In the genomic region with DNA sequence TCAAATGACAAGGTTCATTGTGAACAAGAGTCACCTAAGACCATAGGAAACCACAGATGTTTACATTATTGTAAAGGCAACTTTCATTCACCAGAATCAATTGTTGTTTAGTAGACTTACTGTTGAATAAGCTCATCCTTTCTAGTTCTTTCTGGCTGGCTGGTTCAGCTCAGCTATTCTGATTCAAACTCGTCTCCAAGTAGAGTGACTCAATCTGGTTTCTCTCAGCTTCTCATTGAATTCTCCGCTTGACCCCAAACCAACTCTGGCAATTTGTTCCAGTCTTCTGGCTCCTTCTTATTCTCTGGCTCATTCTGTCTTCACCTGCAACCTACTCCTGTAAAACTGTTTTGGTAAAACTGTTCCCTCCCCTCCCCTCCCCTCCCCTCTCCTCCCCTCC, we compare ENCODE assay signal across 27 mouse cellular contexts. TPM values are rescaled to one million over a fixed set of nuclear protein-coding genes. Genes with fewer than 3 reads are reported as not detected.
DNase-seq lines count a peak whose midpoint lies in the region; ATAC-seq lines count a peak whose summit lies in the region.
"Had no signal": no experiment of that assay in that cellular context is flagged by ENCODE, and none has a peak within 500 bp of the region (broad histone marks: within the 10 kb centered on the region; RNA-seq: fewer than 3 reads in every experiment).

No protein-coding gene starts in this region.

- H3K9ac ChIP-seq in liver, embryonic 12.5 days: no peak overlapping the region
- H3K9ac ChIP-seq: embryonic facial prominence, embryonic 12.5 days; forebrain, embryonic 12.5 days had no signal

- H3K4me2 ChIP-seq in liver, embryonic 12.5 days: no peak overlapping the region
- H3K4me2 ChIP-seq: embryonic facial prominence, embryonic 12.5 days; forebrain, embryonic 12.5 days had no signal

- no peaks in the 10 kb centered on the region for H3K4me1 ChIP-seq in heart, embryonic 10.5 days
- peaks cover 17% of the 10 kb centered on the region for H3K4me1 ChIP-seq in liver, embryonic 12.5 days
- no peaks in the 10 kb centered on the region for H3K4me1 ChIP-seq in limb, embryonic 10.5 days
- H3K4me1 ChIP-seq: embryonic facial prominence, embryonic 10.5 days; embryonic facial prominence, embryonic 12.5 days; forebrain, embryonic 10.5 days; forebrain, embryonic 12.5 days had no signal

- H3K4me3 ChIP-seq in heart, embryonic 10.5 days: no peak overlapping the region
- no peak overlapping the region for H3K4me3 ChIP-seq in liver, embryonic 12.5 days
- H3K4me3 ChIP-seq in limb, embryonic 10.5 days: no peak overlapping the region
- H3K4me3 ChIP-seq: embryonic facial prominence, embryonic 10.5 days; embryonic facial prominence, embryonic 12.5 days; forebrain, embryonic 10.5 days; forebrain, embryonic 12.5 days had no signal

- ATAC-seq in liver, embryonic 12.5 days: no peak
- ATAC-seq: activated CD4-positive, CD25-positive, alpha-beta regulatory T cell, adult 4 months; CD4-positive, CD25-positive, alpha-beta regulatory T cell, adult 4 months; forebrain, embryonic 14.5 days; forebrain, embryonic 16.5 days; Patski had no signal

- H3K27me3 ChIP-seq in heart, embryonic 10.5 days (ENCODE audit: insufficient read depth, poor library complexity, severe bottlenecking): no peaks in the 10 kb centered on the region
- no peaks in the 10 kb centered on the region for H3K27me3 ChIP-seq in liver, embryonic 12.5 days (replicated peaks)
- no peaks in the 10 kb centered on the region for H3K27me3 ChIP-seq in limb, embryonic 10.5 days (ENCODE audit: low read depth, poor library complexity, severe bottlenecking)
- H3K27me3 ChIP-seq: CH12.LX; embryonic facial prominence, embryonic 12.5 days; forebrain, embryonic 12.5 days; Patski had no signal

- H3K9me3 ChIP-seq in heart, embryonic 10.5 days: no peaks in the 10 kb centered on the region
- no peaks in the 10 kb centered on the region for H3K9me3 ChIP-seq in liver, embryonic 12.5 days (replicated peaks)
- no peaks in the 10 kb centered on the region for H3K9me3 ChIP-seq in limb, embryonic 10.5 days (replicated peaks)
- H3K9me3 ChIP-seq: embryonic facial prominence, embryonic 10.5 days; embryonic facial prominence, embryonic 12.5 days; forebrain, embryonic 10.5 days; forebrain, embryonic 12.5 days had no signal

- no peaks in the 10 kb centered on the region for H3K36me3 ChIP-seq in heart, embryonic 10.5 days
- H3K36me3 ChIP-seq in liver, embryonic 12.5 days: no peaks in the 10 kb centered on the region
- H3K36me3 ChIP-seq in limb, embryonic 10.5 days: no peaks in the 10 kb centered on the region
- H3K36me3 ChIP-seq: embryonic facial prominence, embryonic 10.5 days; embryonic facial prominence, embryonic 12.5 days; forebrain, embryonic 10.5 days; forebrain, embryonic 12.5 days; G1E had no signal

- WGBS in heart, embryonic 10.5 days: 86% methylated on average over 2 of the region's 2 CpGs
- WGBS in liver, embryonic 12.5 days (ENCODE audit: insufficient replicate concordance): 73% methylated on average over 2 of the region's 2 CpGs
- 88% methylated on average over 2 of the region's 2 CpGs for WGBS in limb, embryonic 10.5 days

- no peak overlapping the region for H3K27ac ChIP-seq in heart, embryonic 10.5 days
- no peak overlapping the region for H3K27ac ChIP-seq in liver, embryonic 12.5 days
- no peak overlapping the region for H3K27ac ChIP-seq in limb, embryonic 10.5 days
- H3K27ac ChIP-seq: embryonic facial prominence, embryonic 10.5 days; embryonic facial prominence, embryonic 12.5 days; forebrain, embryonic 10.5 days; forebrain, embryonic 12.5 days had no signal

- peak; percentile 4 for DNase-seq in heart, adult 11 months
- DNase-seq in heart, embryonic 10.5 days (ENCODE audit: low spot score): no peak
- DNase-seq in Muller cell, postnatal 12 days (ENCODE audit: inconsistent ontology term): peak; percentile 16
- DNase-seq in R1 (ENCODE audit: low read depth, low spot score): peak; percentile 17
- no peak for DNase-seq in kidney, postnatal 10 days
- no peak for DNase-seq in limb, embryonic 10.5 days (ENCODE audit: low spot score)
- DNase-seq: adrenal gland, adult 8-10 months; adrenal gland, postnatal 14 days; adrenal gland, postnatal 36 days; B cell, adult 2 months; cerebellum, adult 11-12 months; cerebellum, adult 2 months; cerebellum, adult 9-10 months; cerebellum, postnatal 10 days; cerebellum, postnatal 25 days had no signal

RNA-seq across cellular contexts. Expression of gene Frrs1, which starts 18.0 kb away (rescaled TPM):
- polyA plus RNA-seq in heart, embryonic 10.5 days (2016; fragmentation: Nextera tagmentation; extraction: Ambion mirVana): 24.8 and 32.7 TPM in 2 replicates
- polyA plus RNA-seq in liver, embryonic 12.5 days (2016; fragmentation: Nextera tagmentation; extraction: Ambion mirVana): 46.0 and 48.3 TPM in 2 replicates
- 12.7 and 14.3 TPM in 2 replicates for polyA plus RNA-seq in limb, embryonic 10.5 days (2016; fragmentation: Nextera tagmentation; extraction: Ambion mirVana)

RNA-seq across cellular contexts. Expression of gene Agl, which starts 33.3 kb away (rescaled TPM):
- polyA plus RNA-seq in heart, embryonic 10.5 days (2016; fragmentation: Nextera tagmentation; extraction: Ambion mirVana): 30.7 and 47.2 TPM in 2 replicates
- polyA plus RNA-seq in liver, embryonic 12.5 days (2016; fragmentation: Nextera tagmentation; extraction: Ambion mirVana): 7.1 and 7.4 TPM in 2 replicates
- polyA plus RNA-seq in limb, embryonic 10.5 days (2016; fragmentation: Nextera tagmentation; extraction: Ambion mirVana): 6.4 and 7.3 TPM in 2 replicates

Comparison
In these comparisons a context has a peak if more than half of its experiments do, and no peak if none do; other contexts are left out.
1. DNase-seq: peak in heart, adult 11 months (single experiment), Muller cell, postnatal 12 days (single experiment) and R1 (single experiment); none in heart, embryonic 10.5 days (single experiment), kidney, postnatal 10 days (single experiment) and limb, embryonic 10.5 days (single experiment).